Mouse (Mus musculus): ENCODE measurements around the gene Tbc1d19.

Gene Tbc1d19

DNA sequence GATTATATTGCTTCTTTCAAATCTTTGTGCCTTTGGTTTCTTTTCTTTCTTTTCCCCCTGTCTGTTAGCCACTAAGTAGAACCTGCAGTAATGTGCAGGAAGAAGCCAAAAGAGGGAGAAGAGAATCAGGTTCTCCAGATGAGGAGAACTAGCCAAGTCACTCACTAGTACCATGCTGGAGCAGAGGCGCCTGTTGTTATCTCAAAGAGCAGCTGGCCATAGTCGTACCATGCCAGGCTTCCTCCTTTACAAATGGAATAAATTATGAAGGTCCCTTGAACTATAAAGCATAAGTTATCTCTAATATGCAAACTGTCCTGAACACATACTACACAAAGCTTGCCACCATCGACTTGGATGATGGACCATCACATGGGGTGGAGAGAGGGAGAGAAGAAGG lies 99.8 kb downstream of the Tbc1d19 start:
- DNase-seq (ENCODE audit: low spot score in 2 of 2): no peak

DNA sequence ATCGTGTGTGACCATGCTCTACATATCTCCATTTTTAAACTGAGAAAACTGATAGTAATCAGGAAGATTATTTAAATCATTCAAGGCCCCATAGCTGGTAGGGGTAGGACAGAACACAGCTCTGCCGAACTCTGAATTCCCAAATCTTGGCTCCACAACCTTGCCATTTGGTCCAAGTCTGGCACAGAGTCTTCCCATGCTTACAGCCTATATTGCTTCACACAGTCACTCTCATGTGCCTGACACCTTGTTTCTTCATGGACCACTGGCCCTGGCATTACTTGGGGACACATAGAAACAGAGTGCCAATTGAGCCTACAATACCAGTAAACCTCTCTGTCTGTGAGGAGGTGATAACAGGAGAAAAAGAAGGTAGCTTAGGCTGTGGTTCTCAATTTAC lies 111.0 kb downstream of the Tbc1d19 start:
- no peak for DNase-seq (ENCODE audit: low spot score in 2 of 2)

DNA sequence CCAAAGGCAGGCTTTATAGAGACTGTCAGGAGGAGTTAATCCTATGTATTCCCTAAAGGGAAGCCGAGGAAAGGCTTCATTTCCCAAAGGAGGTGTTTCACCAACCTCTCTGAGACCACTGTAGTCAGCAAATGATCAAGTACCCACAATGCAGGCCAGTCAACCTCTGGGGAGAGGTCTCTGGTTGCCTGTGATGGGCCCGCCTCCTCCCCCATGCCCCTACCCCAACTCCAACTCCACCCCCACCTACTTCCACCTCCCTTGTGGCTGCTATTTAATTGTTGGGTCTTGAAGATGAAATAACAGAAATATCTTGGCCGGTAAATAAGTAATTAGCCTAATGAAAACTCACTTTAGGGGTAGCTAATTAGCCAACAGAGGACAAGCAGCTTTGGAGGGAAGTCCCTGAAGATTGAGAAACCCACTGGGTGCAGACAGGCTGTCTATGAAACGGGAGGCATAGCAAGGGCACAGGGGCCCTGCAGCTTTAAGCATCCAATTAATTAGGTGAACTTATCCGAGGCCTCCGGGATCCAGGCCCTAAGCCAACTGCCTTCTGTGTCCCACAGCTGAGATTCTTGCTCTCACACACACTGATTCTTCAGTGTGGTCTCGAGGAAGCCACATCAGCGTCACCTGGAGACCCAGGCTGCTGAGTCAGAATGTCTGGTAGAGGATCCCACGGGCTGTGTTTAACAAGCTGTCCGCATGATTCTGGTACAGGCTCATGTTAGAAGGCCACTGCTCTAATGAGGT lies 112.9 kb downstream of the Tbc1d19 start:
- no peak for DNase-seq (ENCODE audit: low spot score in 2 of 2)

DNA sequence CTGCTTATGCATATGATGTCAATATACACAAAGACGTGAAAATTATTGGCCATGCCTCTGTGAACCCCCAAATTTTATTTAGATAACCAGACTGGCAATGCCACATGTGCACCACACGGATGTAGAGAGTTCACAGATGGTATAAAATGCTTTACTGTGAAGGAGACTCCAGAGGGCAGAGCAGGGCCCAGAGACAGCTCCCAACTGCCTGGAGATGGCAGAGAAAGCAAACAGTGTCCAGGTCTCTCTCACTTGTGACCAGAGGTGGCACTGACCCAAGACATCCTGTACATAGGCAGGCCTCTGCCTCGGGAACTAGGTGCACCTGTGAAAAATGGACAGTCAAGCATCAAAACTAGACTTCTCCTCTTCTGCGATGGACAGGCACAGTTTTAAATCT lies 114.6 kb downstream of the Tbc1d19 start:
- no peak for DNase-seq (ENCODE audit: low spot score in 2 of 2)

DNA sequence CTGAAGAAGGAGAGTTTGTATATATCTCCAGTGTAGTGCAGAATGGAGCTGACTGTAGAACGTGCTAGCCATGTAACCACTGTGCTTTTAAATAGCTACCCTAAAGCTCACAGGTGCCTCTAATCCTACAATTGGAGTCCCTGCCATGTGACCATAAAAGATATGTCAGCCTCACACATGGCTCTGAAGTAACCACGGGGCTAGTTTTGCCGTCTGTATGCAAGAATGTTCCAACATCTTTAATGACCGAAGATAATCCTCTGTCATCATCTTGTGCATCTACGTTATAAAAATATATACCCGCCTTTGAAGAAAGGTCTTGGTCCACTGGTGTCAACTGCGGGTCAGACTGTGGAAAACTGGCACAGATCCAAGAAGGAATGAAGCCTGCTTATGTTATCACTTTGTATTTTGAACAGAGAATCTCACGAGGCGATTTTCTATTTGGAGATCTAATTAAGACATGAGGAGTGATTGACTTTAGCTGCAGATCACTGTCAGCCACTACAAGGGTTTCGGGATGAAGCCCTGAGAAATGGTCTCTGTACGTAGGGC lies 117.0 kb downstream of the Tbc1d19 start:
- DNase-seq (ENCODE audit: low spot score in 2 of 2): no peak

DNA sequence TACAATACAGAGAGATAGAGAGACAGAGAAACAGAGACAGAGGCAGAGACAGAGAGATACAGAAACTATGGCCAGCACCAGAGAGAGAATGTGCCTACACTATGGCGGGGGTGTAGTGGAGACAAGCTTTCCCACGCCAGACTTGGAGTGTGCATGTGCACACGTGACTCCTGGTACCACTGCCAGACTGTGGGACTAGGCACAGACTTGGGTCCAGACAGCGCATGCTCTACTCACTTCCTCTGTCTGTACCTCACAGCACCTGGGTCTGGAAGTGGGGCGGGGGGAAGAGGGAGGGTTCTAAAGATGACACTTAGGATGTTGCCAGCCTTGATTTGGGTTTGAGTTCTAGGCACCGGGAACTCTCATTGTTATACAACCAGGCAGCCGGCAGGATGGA lies 118.5 kb downstream of the Tbc1d19 start:
- no peak for DNase-seq (ENCODE audit: low spot score in 2 of 2)

DNA sequence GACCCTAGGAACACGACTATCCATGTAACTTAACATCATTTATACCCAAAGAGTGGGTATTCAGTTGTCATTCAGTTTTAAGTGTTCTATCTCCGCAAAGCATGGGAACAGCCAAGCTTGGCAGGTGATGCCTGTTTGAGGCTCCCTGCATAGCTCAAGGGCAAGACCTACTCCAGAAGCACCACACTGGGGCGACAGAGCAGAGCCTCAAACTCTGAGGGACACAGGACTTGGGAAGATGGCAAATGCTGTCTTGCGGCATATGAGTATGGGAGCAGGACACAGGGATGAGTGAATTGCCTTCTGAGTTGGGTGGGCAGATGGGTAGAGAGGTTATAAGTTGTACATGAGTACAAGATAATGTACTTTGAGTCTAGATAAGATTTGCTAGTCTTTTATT lies 119.1 kb downstream of the Tbc1d19 start:
- DNase-seq (ENCODE audit: low spot score in 2 of 2): no peak

DNA sequence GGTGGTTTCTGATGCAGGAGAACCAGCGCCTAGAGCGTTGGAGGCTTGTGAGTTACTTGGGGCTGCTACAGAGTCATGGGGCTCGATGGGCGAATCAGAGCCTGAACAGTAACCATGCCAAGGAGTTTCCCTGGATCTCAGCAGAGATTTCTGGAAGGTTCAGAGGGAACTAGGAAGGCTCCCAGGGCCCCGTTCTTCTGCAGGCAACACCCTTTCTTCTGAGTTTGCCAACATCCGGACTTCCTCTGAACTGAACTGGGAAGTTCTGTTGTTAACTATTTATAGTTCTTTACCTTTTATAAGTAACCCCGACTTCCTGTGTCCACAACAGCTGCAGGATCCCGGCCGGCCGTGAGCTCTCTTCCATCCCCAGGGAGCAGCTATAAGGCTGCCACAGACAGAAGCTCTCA lies 119.8 kb downstream of the Tbc1d19 start:
- DNase-seq (ENCODE audit: low spot score in 2 of 2): no peak

DNA sequence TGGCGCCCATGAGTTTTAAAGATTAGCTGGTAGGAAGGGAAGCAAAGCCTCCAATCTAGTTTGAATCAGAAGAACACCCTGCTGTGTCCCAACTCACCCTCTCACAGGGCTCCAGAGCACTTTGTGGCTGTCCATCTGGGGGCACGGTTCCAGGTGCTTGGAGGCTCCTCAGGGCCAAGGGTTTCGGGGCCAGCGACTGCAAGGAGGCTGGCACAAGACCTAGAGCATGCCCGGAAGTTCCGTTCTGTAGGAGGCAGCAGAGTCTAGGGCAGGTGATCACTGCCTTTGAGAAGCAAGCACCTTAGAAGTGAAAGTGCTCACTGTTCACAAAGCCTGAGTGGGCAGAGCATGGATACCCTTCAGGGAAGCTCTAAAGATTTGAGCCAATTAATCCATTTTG lies 120.4 kb downstream of the Tbc1d19 start:
- no peak for DNase-seq (ENCODE audit: low spot score in 2 of 2)

DNA sequence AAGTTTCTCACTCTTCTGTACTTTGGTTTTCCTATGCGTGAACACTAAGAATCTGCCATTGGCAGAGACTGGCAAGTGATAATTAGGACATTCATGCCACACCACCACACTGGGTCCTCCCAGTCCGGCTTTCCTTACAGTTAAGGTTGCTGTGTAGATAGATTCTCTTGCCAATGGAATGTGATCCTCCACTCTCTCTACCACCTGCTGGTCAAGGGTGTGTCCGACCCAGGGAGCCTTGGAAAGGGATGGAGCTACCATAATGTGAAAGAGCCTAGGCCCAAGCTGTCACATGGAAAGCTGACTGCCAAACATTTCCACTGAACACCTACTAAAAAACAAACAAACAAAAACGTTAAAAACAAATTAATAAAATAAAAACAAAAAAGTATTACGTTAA lies 121.6 kb downstream of the Tbc1d19 start:
- no peak for DNase-seq (ENCODE audit: low spot score in 2 of 2)

DNA sequence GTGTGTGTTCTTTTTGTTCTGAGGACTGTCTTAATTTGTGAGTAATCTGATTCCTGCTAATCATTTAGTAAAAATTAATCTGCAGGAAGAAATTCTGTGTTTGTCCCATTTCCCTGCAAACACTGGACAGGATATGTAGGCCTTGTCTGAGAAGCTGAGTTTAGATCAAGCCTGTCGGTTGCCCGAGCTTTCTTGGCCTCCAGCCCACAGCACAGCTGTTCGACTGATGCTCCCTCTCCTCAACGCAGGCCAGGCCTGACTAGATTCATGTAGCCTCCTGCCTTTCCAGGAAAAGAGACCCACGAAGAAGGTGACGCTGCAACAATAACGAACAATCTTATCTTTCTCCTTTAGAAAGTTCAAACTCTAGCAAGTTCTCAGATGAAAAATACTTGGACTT lies 124.2 kb downstream of the Tbc1d19 start:
- no peak for DNase-seq (ENCODE audit: low spot score in 2 of 2)

DNA sequence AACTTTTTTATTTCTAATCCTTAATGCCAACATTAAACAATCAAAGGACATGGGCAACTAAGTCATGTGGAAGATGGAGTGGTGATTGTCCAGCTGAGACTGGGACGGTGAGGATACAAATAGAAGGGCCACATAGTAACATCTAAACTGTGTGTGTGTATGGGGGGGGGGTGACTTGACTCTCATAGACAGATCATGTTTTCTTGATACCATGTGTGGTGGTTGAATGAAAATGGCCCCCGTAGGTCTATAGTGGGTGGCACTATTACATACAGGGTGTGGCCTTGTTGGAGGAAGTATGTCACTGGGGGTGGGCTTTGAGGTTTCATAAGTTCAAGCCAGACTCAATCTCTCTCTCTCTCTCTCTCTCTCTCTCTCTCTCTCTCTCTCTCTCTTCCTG lies 124.6 kb downstream of the Tbc1d19 start:
- DNase-seq (ENCODE audit: low spot score in 2 of 2): no peak

DNA sequence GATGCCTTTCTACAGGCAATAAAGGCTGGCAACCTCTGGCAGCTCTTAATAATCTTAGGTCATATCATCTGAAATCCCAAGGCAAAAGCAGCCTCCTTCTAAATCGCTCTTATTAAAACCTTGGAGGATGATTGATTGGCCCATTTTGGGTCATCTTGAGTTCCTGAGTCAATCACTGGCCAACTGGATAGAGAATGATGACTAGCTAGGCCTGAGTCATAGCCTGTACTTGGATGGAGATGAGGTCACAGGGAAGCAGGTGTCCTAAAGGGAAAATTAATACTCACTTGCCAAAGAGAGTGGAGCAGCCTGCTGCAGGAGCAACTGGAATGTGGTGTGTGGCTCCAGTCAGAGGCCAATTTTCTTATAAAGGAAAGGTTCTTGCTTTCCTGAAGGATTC lies 125.4 kb downstream of the Tbc1d19 start:
- DNase-seq (ENCODE audit: low spot score in 2 of 2): no peak

DNA sequence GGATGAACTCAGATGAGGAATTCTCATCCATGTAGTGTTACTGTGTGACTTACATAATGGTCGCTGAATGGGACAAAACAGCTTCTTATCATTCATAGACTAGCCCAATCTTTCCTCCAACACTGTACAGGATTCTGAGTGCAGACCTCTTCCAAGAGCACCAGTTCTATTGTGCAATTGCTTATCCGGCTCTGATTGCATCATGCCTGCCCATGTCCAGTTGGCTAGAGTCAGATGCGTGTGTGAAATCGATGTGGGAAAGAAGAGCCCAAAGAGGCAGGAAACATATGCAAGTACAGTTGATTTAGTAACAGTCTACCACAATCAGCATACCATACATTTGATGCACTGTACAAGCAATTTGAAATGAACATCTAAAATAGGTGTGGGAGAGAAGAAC lies 127.8 kb downstream of the Tbc1d19 start:
- DNase-seq (ENCODE audit: low spot score in 2 of 2): no peak

DNA sequence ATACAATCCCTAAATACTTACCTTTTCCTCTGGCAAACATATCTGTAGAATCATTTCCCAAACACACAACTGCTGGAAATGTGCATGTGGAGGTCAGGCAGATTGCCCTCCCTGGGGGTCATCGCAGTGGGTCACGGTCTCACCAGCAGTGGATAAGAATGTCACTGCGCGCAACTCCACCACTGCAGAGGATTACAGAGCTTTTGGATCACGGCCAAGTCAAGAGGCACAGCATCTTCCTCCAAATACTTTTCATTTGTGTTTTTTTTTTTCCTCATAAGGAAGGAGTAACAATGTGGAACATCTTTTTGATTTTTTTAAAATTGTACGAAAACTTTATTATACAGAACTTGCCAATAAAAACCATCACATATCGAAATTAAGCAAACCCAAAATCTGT lies 129.6 kb downstream of the Tbc1d19 start:
- DNase-seq (ENCODE audit: low spot score in 2 of 2): no peak

DNA sequence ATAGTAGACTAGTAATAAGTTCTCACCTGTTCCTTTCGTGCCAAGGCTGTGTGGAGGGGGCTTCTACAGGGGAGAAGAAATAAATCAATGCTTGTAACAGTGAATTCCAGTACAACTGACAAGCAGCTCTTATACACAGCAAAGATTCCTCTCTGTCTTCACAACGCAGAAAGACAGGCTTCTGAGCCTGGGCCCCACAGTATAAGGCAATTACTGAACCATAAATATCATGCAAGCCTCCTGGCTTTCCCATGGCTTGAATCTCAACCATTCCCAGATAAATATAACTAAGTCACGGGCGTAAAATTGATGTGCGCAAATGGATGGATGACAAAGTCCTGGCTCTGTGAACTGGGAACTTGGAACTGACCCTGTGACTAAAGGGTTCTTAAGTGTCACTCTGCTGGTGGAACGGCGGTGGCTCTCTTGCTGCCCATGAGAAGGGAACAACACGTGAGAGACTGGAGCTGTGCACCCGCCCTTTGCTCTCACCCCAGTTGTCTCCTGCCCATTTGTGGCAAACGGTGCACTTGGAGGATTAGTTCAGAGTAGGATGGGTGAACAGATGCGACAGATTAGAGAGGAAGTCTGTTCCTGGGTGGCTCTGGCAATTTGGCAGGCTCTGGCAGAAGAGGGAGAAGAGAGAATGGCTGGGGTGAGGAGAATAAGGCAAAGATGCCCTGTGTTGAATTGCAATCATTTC lies 132.1 kb downstream of the Tbc1d19 start:
- DNase-seq (ENCODE audit: low spot score in 2 of 2): no peak

DNA sequence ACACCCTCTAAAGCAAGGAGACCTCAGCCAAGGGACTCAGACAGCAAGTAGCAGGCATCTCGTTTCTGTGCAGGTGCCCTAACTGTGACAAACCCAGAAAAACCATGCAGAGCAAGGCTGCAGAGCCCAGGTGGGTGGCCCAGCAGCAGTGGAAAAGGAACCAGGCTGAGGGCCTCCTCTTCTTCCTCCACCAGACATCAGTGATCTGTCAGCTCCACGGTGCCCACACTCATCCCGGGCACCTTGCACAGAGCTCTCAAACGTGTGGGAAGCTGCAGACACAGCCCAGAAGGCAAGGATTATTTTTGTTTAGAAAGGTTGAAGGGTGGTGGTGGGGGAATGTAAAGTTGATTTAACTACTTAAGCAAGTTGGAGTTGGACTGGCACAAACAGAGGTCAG lies 132.9 kb downstream of the Tbc1d19 start:
- no peak for DNase-seq (ENCODE audit: low spot score in 2 of 2)

DNA sequence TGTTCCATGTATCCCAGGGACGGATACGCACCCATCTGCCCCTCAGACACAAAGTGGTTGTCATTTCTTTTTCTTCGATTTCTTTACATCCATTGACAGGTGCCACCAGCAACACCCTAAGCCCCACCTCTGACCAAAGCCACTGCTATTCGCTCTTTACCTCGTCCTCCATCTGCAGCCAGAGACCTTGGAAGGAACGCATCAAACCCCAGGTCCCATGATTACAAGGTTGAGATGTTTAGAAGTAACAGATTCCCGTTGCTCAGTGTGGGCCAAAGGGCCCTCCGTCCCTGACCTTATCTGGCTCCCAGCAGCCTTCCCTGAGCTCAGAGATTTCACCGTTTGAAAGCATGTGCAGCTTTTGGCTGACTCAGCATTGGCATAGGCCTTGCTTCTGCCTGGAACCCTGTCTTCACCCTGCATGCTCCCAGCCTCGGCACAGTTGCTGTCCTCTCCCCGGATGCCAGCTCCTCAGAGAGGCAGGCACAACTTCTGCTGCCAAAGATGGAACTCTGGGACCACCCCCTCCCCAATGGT lies 134.0 kb downstream of the Tbc1d19 start:
- DNase-seq (ENCODE audit: low spot score in 2 of 2): no peak

DNA sequence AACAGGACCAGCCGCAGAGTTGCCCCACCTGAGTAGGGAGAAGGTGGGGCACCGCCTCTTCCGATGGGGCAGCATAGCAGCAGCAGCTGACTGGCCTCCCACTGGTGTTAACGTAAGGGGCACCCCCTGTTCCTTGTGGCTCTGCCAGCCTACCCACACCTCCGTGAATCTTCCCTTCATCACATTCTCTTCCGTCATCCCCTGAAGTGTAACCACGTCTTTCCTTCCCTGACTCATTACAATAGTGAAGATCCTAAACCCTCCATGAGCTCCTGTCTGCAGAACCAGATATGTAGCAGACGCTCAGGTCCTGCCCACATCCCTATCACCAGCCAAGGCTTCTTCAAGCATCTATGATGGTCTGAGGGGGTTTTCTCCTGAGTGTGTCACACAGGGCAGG lies 137.3 kb downstream of the Tbc1d19 start:
- no peak for DNase-seq (ENCODE audit: low spot score in 2 of 2)

DNA sequence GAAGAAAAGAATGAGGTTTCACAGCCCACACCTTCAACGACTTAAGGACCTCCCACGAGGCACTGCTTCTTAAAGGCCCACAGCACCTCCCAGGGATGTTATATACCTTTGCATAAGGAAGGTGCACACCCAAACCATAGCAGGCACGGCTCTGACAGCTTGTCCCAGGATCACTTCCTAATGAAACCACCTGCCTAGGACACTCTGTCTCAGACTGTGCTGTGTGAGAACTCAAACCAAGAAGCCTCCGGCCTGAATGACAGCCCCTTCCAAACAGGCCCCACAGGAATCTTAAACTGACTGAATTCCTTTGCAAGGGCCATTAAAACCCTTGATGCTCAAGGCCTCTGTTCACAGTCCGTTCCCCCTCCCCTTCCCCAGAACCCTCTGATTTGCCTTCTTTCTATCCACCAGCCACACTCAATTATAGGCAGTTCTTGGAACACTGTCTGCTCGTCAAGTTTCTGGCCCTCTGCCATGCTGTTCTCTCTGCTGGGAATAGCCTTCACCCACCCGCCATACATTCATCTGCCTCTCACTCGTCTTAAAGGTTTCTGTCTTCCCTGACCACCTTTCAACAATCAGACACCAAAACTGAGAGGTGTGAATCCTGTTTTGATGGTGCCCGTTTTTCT lies 138.3 kb downstream of the Tbc1d19 start:
- no peak for DNase-seq (ENCODE audit: low spot score in 2 of 2)

DNA sequence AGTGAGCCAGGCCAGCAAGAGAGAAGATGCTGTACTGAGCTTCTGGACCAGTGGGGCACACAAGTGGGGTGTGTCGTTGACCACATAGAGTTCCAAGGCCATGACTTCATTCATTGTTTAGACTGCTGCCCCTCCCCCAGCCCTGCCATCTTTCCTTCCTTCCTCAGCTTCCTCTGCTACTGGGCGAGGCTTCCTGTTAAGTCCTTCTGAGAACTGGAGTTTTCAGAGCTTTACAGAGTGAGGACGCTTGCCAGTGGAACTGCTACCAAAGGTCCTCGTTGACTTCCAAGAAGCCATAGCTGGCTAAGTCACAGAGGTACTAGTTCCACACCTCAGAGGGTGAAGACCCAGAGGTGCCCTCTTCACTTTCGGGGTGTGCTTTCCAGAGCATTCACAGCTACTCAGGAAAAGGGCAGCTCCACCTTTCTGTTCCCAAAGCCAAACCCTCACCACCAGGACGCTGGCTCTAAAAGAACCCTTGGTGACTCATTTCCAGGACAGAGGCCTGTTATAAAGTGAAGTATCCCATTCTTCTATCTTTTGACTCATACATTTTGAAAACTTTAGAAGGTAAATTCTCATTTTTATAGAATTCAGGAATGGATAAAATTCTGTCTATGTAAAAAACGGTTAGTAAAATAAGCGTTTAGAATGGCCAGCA lies 139.3 kb downstream of the Tbc1d19 start:
- no peak for DNase-seq (ENCODE audit: low spot score in 2 of 2)

DNA sequence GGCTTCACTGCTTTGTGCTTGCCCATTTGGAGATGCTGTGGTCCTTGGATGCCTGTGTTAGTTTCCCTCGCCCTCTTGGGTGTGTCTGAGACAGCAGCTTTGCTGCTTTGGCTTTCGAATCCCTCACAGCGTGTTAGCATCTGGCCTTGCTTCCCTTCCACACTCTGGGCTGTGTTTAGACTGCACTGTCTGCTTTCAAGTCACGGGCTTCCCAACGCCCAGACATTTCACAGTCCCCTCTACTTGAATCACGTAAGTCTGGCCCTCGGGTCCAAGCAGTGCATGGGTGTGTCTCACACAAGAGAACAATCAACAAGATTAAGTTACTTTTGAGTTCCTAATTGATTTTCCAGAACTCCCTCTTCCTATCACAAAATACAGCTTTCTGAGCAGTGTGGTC lies 140.8 kb downstream of the Tbc1d19 start:
- no peak for DNase-seq (ENCODE audit: low spot score in 2 of 2)
